Mouse (Mus musculus) adrenal gland, postnatal 4 days (tissue): ENCODE measurements around the gene Grin2c. TPM values are rescaled to one million over a fixed set of nuclear protein-coding genes. Genes with fewer than 3 reads are reported as not detected.

Experiments used
- DNase-seq, 2 experiments: peaks; one replicate each; pipeline ENCODE4 v3.0.0; 2021 to 2022; ENCODE audit warnings: low spot score in 2 of 2, mixed read lengths in 2 of 2
- total RNA-seq, 2 experiments: library from RNA; stranded (reverse); gene quantifications; 2 replicates each; pipeline ENCODE4 v1.2.3; 2021

Gene Grin2c
- total RNA-seq, 2 experiments from 2014 or later, result 1.8 to 2.0 TPM

- no peak for DNase-seq
Observed at GRCm38 (mm10) chr11:115283891-115284620, 17.0 kb upstream of the Grin2c start.

DNA sequence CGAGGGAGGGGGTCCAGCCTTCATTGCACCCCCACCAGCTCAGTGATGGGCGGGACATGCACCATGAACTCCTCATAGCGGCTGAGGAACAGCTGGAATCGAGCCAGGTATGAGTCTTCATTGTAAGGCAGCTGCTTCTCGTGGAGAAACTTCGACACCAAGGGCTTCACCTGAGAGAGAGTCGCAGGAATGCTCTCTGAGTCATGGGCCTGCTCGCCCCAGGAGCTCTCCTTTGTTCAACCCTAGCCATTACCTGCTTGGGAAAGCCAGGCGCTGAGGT is 16.4 kb upstream of the Grin2c start:
- DNase-seq, result no peak

DNA sequence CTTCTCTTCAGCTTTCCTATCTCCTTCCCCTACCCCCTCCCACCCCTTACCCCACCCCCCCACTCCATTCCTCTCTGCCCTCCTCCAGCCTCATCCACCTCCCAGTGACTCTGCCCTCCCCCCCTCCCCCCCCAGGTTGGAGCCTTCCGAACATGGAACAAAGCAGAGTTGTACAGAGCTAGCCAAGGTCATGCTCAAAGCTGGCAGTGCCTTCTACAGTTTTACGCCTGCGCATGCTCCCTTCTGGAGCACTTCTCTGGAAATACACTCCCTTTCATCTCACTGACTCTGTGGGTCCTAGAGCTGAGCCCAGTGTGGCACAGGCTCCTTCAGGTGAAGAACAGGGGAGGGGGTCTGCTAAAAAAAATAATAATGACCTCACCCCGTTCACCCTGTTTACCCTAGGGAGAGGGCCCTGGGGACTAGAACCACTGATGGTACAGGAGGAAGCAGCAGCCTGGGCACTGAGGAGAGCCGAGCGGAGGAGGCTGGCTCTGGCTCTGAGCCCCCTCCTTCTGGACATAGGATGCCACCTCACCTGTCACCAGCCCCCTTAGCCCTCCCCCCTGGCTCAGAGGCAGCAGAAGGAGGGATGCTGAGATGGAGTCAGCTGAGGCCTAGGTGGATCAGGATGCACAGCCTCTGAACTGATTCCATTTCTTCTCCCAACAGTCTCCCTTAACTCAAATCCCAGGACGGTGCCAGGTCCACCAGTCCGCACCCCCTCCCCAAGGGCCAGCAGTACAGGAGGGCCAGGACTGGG is 15.9 kb upstream of the Grin2c start:
- no peak for DNase-seq

GRCm38 (mm10) chr11:115282295-115282694 is 15.3 kb upstream of the Grin2c start:
- DNase-seq, result no peak

GRCm38 (mm10) chr11:115279726-115280125 is 12.7 kb upstream of the Grin2c start:
- no peak for DNase-seq

- no peak for DNase-seq
Observed at GRCm38 (mm10) chr11:115278176-115278575, 11.1 kb upstream of the Grin2c start.

DNA sequence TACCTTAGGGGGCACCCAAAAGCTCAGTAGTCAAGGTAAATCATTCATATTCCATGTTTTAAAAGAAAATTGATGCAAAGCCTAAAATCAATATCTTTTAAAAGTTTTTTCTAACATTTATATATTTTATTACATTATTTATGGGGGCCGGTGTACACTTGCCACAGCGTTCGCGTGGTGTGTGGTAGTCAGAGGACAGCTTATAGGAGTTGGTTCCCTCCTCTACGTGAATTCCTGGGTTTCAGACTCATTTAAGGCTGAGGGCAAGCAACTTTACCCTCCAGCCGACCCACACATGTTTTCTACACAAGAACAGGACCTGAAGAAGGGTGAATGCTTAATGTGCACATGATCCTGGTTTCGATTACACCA is 10.5 kb upstream of the Grin2c start:
- DNase-seq, result no peak

GRCm38 (mm10) chr11:115276780-115277603 is 9.9 kb upstream of the Grin2c start, which contains the start of gene Fdxr:
Gene Fdxr, minus strand, starts transcription at chr11:115277050.
- DNase-seq, result peak; percentile 92 to 97

- DNase-seq, result no peak
Observed at GRCm38 (mm10) chr11:115275954-115276353, 8.9 kb upstream of the Grin2c start.

DNA sequence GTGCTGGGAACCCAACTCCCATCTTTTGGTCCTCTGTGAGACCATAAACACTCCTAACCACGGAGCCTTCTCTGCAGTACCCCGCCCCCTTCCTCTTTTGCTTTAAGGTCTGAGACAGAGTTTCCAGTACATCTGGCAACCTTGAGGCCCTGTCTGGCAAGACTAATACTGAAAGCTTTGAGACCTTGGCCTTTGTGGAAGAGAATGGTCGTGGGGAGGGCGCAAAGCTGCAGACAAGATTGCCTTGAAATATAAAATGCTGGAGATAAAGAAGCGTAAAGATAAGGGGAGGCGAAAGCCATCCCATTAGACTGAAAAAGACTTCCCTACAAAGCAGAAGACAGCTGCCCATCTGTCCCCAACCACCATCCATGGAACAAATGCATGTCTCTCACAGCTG is 8.5 kb upstream of the Grin2c start:
- no peak for DNase-seq

GRCm38 (mm10) chr11:115274771-115275170 is 7.7 kb upstream of the Grin2c start:
- DNase-seq, result no peak

- no peak for DNase-seq
Observed at GRCm38 (mm10) chr11:115274178-115274577, 7.1 kb upstream of the Grin2c start.

DNA sequence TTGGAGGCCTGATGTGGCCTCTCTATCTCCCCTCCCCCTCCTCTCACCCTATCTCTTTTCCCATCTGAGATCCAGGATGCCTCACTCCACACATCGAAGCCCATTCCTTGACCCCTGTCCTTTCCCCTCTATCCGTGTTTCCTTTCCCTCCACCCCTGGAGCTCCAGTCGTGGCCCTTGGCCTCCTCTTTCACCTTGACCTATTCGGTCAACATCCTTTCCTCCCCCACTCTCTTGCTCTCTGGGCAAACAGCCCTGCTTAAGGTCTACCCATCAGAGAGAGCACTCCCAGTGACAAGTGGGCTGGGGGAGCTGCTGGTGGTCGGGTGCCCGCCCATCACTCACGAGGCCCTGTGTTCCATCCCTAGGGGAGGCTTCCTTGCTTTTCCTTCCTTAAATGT is 6.7 kb upstream of the Grin2c start:
- DNase-seq, result no peak

DNA sequence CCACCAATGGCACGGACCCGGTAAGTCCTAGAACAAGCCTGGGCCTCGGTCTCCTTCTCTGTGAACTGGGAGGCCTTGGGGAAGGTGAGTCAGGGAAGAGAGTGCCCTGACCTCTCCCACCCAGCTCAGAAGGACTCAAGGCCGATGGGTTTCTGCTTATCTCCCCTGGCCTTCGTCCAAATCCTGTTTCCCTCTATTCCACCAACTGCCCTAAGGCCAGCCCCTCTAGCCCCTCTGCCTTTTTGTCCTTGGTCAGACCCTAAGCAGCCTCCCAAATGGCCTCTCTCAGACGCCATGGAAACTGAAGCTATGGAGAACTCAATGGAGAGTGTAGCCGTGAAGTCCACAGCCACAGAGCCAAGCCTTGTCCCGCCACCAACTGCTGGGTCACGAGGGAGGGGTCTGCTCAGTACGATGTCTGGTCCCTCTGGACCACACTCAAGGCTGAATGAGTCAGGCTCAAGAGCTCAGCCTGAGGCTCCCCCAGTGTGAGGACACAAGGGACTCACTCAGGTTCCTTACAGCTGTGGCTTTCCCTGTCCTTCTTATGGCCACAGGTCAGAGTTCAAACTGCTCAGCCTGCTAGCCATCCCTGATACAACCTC is 6.0 kb upstream of the Grin2c start:
- no peak for DNase-seq

DNA sequence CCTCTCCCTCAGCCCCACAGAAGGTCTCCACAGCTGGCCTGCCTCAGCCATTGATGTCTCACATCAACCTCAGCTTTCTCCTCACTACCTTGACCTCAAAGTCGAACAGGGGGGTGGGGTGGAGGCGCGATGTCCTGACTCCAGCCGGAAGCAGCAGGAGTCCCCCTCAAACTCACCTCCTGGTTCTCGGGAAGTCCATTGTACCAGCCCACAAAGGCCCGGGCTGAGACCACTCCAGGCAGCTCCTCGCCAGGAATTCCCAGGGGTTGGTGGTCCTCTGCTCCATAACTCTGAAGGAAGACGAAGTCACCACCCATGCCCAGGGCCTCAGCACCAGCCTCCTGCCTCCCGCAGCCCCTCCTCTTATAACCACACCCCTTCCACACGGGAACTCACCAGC is 4.4 kb upstream of the Grin2c start:
- no peak for DNase-seq

- no peak for DNase-seq
Observed at GRCm38 (mm10) chr11:115271052-115271451, 4.0 kb upstream of the Grin2c start.

- DNase-seq, result peak; percentile 67 to 69
Observed at GRCm38 (mm10) chr11:115270148-115270861, 3.3 kb upstream of the Grin2c start.

DNA sequence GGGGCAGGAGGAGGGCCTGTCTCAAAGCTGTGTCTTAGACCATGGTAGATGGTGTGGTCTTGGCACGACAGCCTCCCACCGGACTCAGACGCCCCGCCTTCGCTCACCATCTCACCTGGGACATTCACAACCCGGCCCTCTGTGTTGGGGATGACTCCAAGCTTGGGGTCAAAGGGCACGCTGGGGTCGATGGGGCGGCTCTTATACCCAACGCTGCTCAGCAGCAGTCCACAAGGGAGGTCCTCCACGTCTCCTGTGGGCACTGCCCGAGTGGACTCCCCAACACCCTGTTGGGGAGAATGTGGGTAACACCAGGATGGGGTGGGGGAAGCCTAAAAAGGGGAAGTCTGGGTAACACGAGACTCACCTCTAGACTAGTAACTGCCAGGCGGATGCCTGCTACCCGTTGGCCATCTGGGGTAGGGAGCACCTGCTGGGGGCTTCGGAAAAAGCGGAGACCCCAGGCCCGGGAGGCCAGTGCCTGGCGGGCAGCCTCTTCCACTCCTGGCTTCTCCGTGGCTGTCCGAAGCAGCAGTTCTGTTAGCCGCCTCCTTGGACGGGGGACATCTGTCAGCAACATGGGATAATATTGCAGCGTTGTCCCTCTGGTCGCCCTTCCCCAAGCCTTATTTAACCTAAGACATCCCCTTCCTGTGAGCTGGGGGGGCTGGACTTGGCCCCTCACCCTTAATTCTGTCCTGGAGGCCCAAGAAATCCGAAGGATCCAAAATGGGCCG is 2.5 kb upstream of the Grin2c start:
- no peak for DNase-seq

DNA sequence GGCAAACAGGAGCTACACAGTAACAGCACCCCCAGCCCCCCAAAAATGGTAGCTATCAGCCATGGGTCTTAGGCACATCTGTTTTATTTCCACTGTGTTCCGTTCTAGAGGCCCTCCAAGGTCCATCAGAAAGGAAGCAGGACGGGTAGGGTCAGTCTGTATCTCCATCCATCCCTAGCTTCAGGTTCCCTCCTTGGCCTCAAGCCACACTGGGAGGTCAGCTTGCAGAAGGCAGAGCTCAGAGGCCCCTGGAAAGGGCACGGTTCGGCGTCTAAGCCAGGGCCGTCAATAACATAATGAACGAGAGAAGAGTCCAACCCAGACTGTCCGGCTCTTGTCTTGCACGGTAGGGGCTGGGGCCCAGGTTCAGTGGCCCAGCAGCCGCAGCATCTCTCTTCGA is 915 bp upstream of the Grin2c start:
- no peak for DNase-seq

- no peak for DNase-seq
Observed at GRCm38 (mm10) chr11:115266400-115266778, 654 bp downstream of the Grin2c start.
